Mouse (Mus musculus): Measurements from ENCODE around the gene Lin28a.
A peak's percentile ranks its signal among the peaks of the same experiment; 100 is the strongest.

Lin28a gene

GRCm38 (mm10) chr4:134018779-134019145, at the start of gene Lin28a:
Gene Lin28a (minus strand): TSS chr4:134018841.
- no peak for DNase-seq (ENCODE audit: low spot score)

- no peak for DNase-seq (ENCODE audit: low spot score)
Measured at GRCm38 (mm10) chr4:134067833-134068544, 49.3 kb upstream of the Lin28a start.

GRCm38 (mm10) chr4:134067383-134067782, 48.7 kb upstream of the Lin28a start:
- DNase-seq (ENCODE audit: low spot score): no peak

- no peak for DNase-seq (ENCODE audit: low spot score)
Measured at GRCm38 (mm10) chr4:134065431-134066004, 46.9 kb upstream of the Lin28a start.

- DNase-seq (ENCODE audit: low spot score): no peak
Measured at GRCm38 (mm10) chr4:134062561-134062960, 43.9 kb upstream of the Lin28a start.

- no peak for DNase-seq (ENCODE audit: low spot score)
Measured at GRCm38 (mm10) chr4:134061944-134062446, 43.4 kb upstream of the Lin28a start.

- no peak for DNase-seq (ENCODE audit: low spot score)
Measured at GRCm38 (mm10) chr4:134061166-134061830, 42.7 kb upstream of the Lin28a start.

- no peak for DNase-seq (ENCODE audit: low spot score)
Measured at GRCm38 (mm10) chr4:134060135-134060865, 41.7 kb upstream of the Lin28a start, which contains the start of gene Crybg2. Gene Crybg2 (plus strand): TSS chr4:134060815.

GRCm38 (mm10) chr4:134058908-134059307, 40.3 kb upstream of the Lin28a start:
- no peak for DNase-seq (ENCODE audit: low spot score)

GRCm38 (mm10) chr4:134058166-134058715, 39.6 kb upstream of the Lin28a start:
- no peak for DNase-seq (ENCODE audit: low spot score)

GRCm38 (mm10) chr4:134053538-134053937, 34.9 kb upstream of the Lin28a start, which contains the start of gene Zfp683:
Gene Zfp683 (plus strand): TSS chr4:134053838.
- DNase-seq (ENCODE audit: low spot score): no peak

GRCm38 (mm10) chr4:134052560-134052959, 33.9 kb upstream of the Lin28a start:
- DNase-seq (ENCODE audit: low spot score): peak; percentile 24

- DNase-seq (ENCODE audit: low spot score): no peak
Measured at GRCm38 (mm10) chr4:134051912-134052311, 33.3 kb upstream of the Lin28a start.

- DNase-seq (ENCODE audit: low spot score): no peak
Measured at GRCm38 (mm10) chr4:134047648-134048047, 29.0 kb upstream of the Lin28a start.

GRCm38 (mm10) chr4:134043041-134043440, 24.4 kb upstream of the Lin28a start:
- no peak for DNase-seq (ENCODE audit: low spot score)

GRCm38 (mm10) chr4:134041317-134042123, 22.9 kb upstream of the Lin28a start:
- DNase-seq (ENCODE audit: low spot score): peak; percentile 24

GRCm38 (mm10) chr4:134035953-134036352, 17.3 kb upstream of the Lin28a start:
- peak; percentile 84 for DNase-seq (ENCODE audit: low spot score)

GRCm38 (mm10) chr4:134025802-134026201, 7.2 kb upstream of the Lin28a start:
- DNase-seq (ENCODE audit: low spot score): no peak

- DNase-seq (ENCODE audit: low spot score): peak; percentile 33
Measured at GRCm38 (mm10) chr4:134020621-134021020, 2.0 kb upstream of the Lin28a start.

- DNase-seq (ENCODE audit: low spot score): no peak
Measured at GRCm38 (mm10) chr4:134019641-134020351, 1.2 kb upstream of the Lin28a start.

All from layer of hippocampus, adult 11-12 months (tissue).